12 mouse cellular contexts compared by ENCODE assay signal in genomic region chr5:7820592-7820991, GRCm38 (mm10).
DNase-seq lines count a peak whose midpoint lies in the region; ATAC-seq and TF ChIP-seq lines count a peak whose summit lies in the region.
"Had no signal": no experiment of that assay in that cellular context is flagged by ENCODE, and none has a peak within 500 bp of the region (broad histone marks: within the 10 kb centered on the region; RNA-seq: fewer than 3 reads in every experiment).

No protein-coding gene starts in this region.

- no peaks in the 10 kb centered on the region for H3K9me3 ChIP-seq in hindbrain, embryonic 11.5 days (ENCODE audit: control insufficient read depth, low read length)
- no peaks in the 10 kb centered on the region for H3K9me3 ChIP-seq in hindbrain, embryonic 10.5 days
- H3K9me3 ChIP-seq: embryonic facial prominence, embryonic 13.5 days; liver, embryonic 15.5 days; neural tube, embryonic 13.5 days had no signal

- WGBS in hindbrain, embryonic 11.5 days = 29% methylated on average over 5 of the region's 5 CpGs
- WGBS in hindbrain, embryonic 10.5 days = 35% methylated on average over 5 of the region's 5 CpGs

- no peak overlapping the region for H3K9ac ChIP-seq in hindbrain, embryonic 11.5 days (ENCODE audit: low read depth, low read length)
- H3K9ac ChIP-seq: embryonic facial prominence, embryonic 13.5 days; liver, embryonic 15.5 days; neural tube, embryonic 13.5 days had no signal

- no peak for ATAC-seq in hindbrain, embryonic 11.5 days (ENCODE audit: low FRiP score)
- ATAC-seq in Patski = no peak

- peak; percentile 45 for DNase-seq in hindbrain, embryonic 11.5 days (ENCODE audit: low spot score)
- no peak for DNase-seq in hindbrain, embryonic 10.5 days (ENCODE audit: low spot score)
- DNase-seq in lung, postnatal 36 days = peak; percentile 11
- DNase-seq in lung, postnatal 4 days = no peak
- DNase-seq in Patski (ENCODE audit: low read depth, low spot score) = no peak
- peak; percentile 25 to 46 for DNase-seq in left cerebral cortex, postnatal 14 days (ENCODE audit: low spot score in 2 of 2)
- DNase-seq in heart, postnatal 4 days = no peak
- no peak for DNase-seq in B cell, adult 2 months
- DNase-seq: heart, adult 18-20 months had no signal

- intact Hi-C loops in left cerebral cortex, postnatal 14 days (cut with DNase I) = no loop called here

- TF ChIP-seq CTCF in Patski (IDR thresholded peaks at IDR 0.05) = peak; percentile 43

- no peaks in the 10 kb centered on the region for H3K4me1 ChIP-seq in hindbrain, embryonic 11.5 days (replicated peaks; ENCODE audit: control insufficient read depth, insufficient read depth, low read length)
- no peaks in the 10 kb centered on the region for H3K4me1 ChIP-seq in hindbrain, embryonic 10.5 days (replicated peaks)
- H3K4me1 ChIP-seq: embryonic facial prominence, embryonic 13.5 days; liver, embryonic 15.5 days; neural tube, embryonic 13.5 days had no signal

- no peak overlapping the region for H3K27ac ChIP-seq in hindbrain, embryonic 11.5 days (ENCODE audit: low read depth, low read length)
- no peak overlapping the region for H3K27ac ChIP-seq in hindbrain, embryonic 10.5 days
- H3K27ac ChIP-seq: embryonic facial prominence, embryonic 13.5 days; liver, embryonic 15.5 days; neural tube, embryonic 13.5 days had no signal

- H3K4me2 ChIP-seq in hindbrain, embryonic 11.5 days (replicated peaks; ENCODE audit: low read depth, low read length) = no peak overlapping the region
- H3K4me2 ChIP-seq: embryonic facial prominence, embryonic 13.5 days; liver, embryonic 15.5 days; neural tube, embryonic 13.5 days had no signal

- H3K27me3 ChIP-seq in hindbrain, embryonic 11.5 days (ENCODE audit: control insufficient read depth, insufficient read depth, low read length) = no peaks in the 10 kb centered on the region
- no peaks in the 10 kb centered on the region for H3K27me3 ChIP-seq in hindbrain, embryonic 10.5 days (ENCODE audit: insufficient read depth, poor library complexity, severe bottlenecking)
- H3K27me3 ChIP-seq in Patski = no peaks in the 10 kb centered on the region
- H3K27me3 ChIP-seq: embryonic facial prominence, embryonic 13.5 days; liver, embryonic 15.5 days; neural tube, embryonic 13.5 days had no signal

- no peaks in the 10 kb centered on the region for H3K36me3 ChIP-seq in hindbrain, embryonic 11.5 days (ENCODE audit: control insufficient read depth, insufficient read depth, low read length)
- H3K36me3 ChIP-seq in hindbrain, embryonic 10.5 days = no peaks in the 10 kb centered on the region
- H3K36me3 ChIP-seq: embryonic facial prominence, embryonic 13.5 days; liver, embryonic 15.5 days; neural tube, embryonic 13.5 days had no signal

- CTCF ChIA-PET in Patski (lab: Charles Lee) = no interaction called here

- H3K4me3 ChIP-seq in hindbrain, embryonic 11.5 days (ENCODE audit: low read depth, low read length) = no peak overlapping the region
- H3K4me3 ChIP-seq in hindbrain, embryonic 10.5 days = no peak overlapping the region
- H3K4me3 ChIP-seq: embryonic facial prominence, embryonic 13.5 days; liver, embryonic 15.5 days; neural tube, embryonic 13.5 days had no signal

- in situ Hi-C loops in Patski (cut with MboI; ENCODE audit: low pct_unique_long_range_greater_than_20kb) = no loop called here

- POLR2A ChIA-PET in Patski (lab: Charles Lee) = no interaction called here

Comparison
In these comparisons a context has a peak if more than half of its experiments do, and no peak if none do; other contexts are left out.
1. DNase-seq: peak in hindbrain, embryonic 11.5 days (single experiment), lung, postnatal 36 days (single experiment) and left cerebral cortex, postnatal 14 days (2 of 2); none in hindbrain, embryonic 10.5 days (single experiment), lung, postnatal 4 days (0 of 2), Patski (single experiment), heart, postnatal 4 days (single experiment) and B cell, adult 2 months (0 of 2).